Mouse (Mus musculus): ENCODE results near the gene Nxf2. TPM values are rescaled to one million over a fixed set of nuclear protein-coding genes. Genes with fewer than 3 reads are reported as not detected.
"Not testable (repeated sequence)": the region's sequence is repeated elsewhere in the genome, so short reads cannot be mapped to it uniquely, and the experiment has no call there.

The Nxf2 gene
- under 1 TPM in 1 of 2 experiments, not detected in 1; 0.10 TPM for total RNA-seq (2021)

GRCm38 (mm10) chrX:134964546-134964945, at the start of gene Nxf2:
TSS of gene Nxf2 (minus strand) at chrX:134964754.
- intact Hi-C loops (cut with DNase I), result loop anchor here (5.0 kb wide), 1 partner anchor 43 kb away; the partner anchor contains the start of gene Zmat1
- DNase-seq, result no peak

GRCm38 (mm10) chrX:135011381-135011780, 46.8 kb upstream of the Nxf2 start:
- intact Hi-C loops (cut with DNase I), result no loop called here
- DNase-seq, result no peak

GRCm38 (mm10) chrX:135009471-135009815, 44.9 kb upstream of the Nxf2 start:
- intact Hi-C loops (cut with DNase I), result loop anchor here (5.0 to 10.0 kb wide), 2 partner anchors 47 to 405 kb away; partner anchors contain the start of genes Gla, Hnrnph2 and Nxf2
- no peak for DNase-seq

- intact Hi-C loops (cut with DNase I), result loop anchor here (5.0 to 10.0 kb wide), 2 partner anchors 47 to 404 kb away; partner anchors contain the start of genes Gla, Hnrnph2 and Nxf2
- DNase-seq, result peak; percentile 91 to 92
Measured at GRCm38 (mm10) chrX:135008720-135009470, 44.3 kb upstream of the Nxf2 start, which contains the start of gene Zmat1. TSS of gene Zmat1 (minus strand) at chrX:135009209.

GRCm38 (mm10) chrX:135008021-135008420, 43.5 kb upstream of the Nxf2 start:
- peak; percentile 4 to 9 for DNase-seq
- intact Hi-C loops (cut with DNase I), result loop anchor here (5.0 to 10.0 kb wide), 2 partner anchors 46 to 403 kb away; partner anchors contain the start of genes Gla, Hnrnph2 and Nxf2

- intact Hi-C loops (cut with DNase I), result loop anchor here (5.0 kb wide), 1 partner anchor 44 kb away; the partner anchor contains the start of gene Zmat1
- DNase-seq, result peak; percentile 50 to 56
Measured at GRCm38 (mm10) chrX:134963305-134964094, 1.1 kb downstream of the Nxf2 start.

GRCm38 (mm10) chrX:134930361-134930760, 34.2 kb downstream of the Nxf2 start:
- intact Hi-C loops (cut with DNase I), result loop anchor here (10.0 kb wide), 1 partner anchor 164 kb away; no protein-coding TSS in a partner anchor
- DNase-seq, result peak; percentile 27 to 52

- intact Hi-C loops (cut with DNase I), result loop anchor here (10.0 kb wide), 1 partner anchor 165 kb away; no protein-coding TSS in a partner anchor
- DNase-seq, result no peak
Measured at GRCm38 (mm10) chrX:134929927-134930326, 34.6 kb downstream of the Nxf2 start.

GRCm38 (mm10) chrX:134925058-134925457, 39.5 kb downstream of the Nxf2 start:
- DNase-seq, result peak; percentile 32 to 63
- intact Hi-C loops (cut with DNase I), result no loop called here

- intact Hi-C loops (cut with DNase I), result loop anchor here (5.0 kb wide), 1 partner anchor 322 kb away; the partner anchor contains the start of genes Gla and Hnrnph2
Measured at GRCm38 (mm10) chrX:134923675-134924424, 40.7 kb downstream of the Nxf2 start.

GRCm38 (mm10) chrX:134919220-134919619, 45.3 kb downstream of the Nxf2 start:
- DNase-seq, result no peak
- intact Hi-C loops (cut with DNase I), result no loop called here

More at GRCm38 (mm10) chrX:134923675-134924424, 40.7 kb downstream of the Nxf2 start:
- no peak for DNase-seq

- intact Hi-C loops (cut with DNase I), result no loop called here
Measured at GRCm38 (mm10) chrX:134915745-134916144, 48.8 kb downstream of the Nxf2 start.

GRCm38 (mm10) chrX:134915315-134915714, 49.2 kb downstream of the Nxf2 start:
- DNase-seq; intact Hi-C loops (cut with DNase I): not testable (repeated sequence)

More at GRCm38 (mm10) chrX:134915745-134916144, 48.8 kb downstream of the Nxf2 start:
- no peak for DNase-seq

GRCm38 (mm10) chrX:134914851-134915250, 49.7 kb downstream of the Nxf2 start:
- intact Hi-C loops (cut with DNase I), result loop anchor here (5.0 kb wide), 3 partner anchors 83 to 303 kb away; no protein-coding TSS in a partner anchor
- DNase-seq, result no peak

- peak; percentile 44 to 57 for DNase-seq
- intact Hi-C loops (cut with DNase I), result loop anchor here (2.0 to 5.0 kb wide), 5 partner anchors 81 to 301 kb away; no protein-coding TSS in a partner anchor
Measured at GRCm38 (mm10) chrX:134913234-134913936, 51.2 kb downstream of the Nxf2 start.

- intact Hi-C loops (cut with DNase I), result loop anchor here (2.0 to 5.0 kb wide), 5 partner anchors 81 to 301 kb away; no protein-coding TSS in a partner anchor
- DNase-seq, result no peak
Measured at GRCm38 (mm10) chrX:134912805-134913204, 51.7 kb downstream of the Nxf2 start.

- no peak for DNase-seq
- intact Hi-C loops (cut with DNase I), result loop anchor here (5.0 kb wide), 3 partner anchors 78 to 298 kb away; no protein-coding TSS in a partner anchor
Measured at GRCm38 (mm10) chrX:134910345-134910744, 54.2 kb downstream of the Nxf2 start.

Data from heart, postnatal 10 days (tissue).